Mouse (Mus musculus): ENCODE data around the gene Tuba1c.

GRCm38 (mm10) chr15:99032726-99033250 is 3.1 kb downstream of the Tuba1c start:
- TF ChIP-seq CTCF (IDR thresholded peaks at IDR 0.05; ENCODE audit: low read depth, low read length) (no peak), POLR2A (IDR thresholded peaks at IDR 0.05; ENCODE audit: extremely low read depth, insufficient read depth, low read length) (no peak)
